In the genomic region with DNA sequence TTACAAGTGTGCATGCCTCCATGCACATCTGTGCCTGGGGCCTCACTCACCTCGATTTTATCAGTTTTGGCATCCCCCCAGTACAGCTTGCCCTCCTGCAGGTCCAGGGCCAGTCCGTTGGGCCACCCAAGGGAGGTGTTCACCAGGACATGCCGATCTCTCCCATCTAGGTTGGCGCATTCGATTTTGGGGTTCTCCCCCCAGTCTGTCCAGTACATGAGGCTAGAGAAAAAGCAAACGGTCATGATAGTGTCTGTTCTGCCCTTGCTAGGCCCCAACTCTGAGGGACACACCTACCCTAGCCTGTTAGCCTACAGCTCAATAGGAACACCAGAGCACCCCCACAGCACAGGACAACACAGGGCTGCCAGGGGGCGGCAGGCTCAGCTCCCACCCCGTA, we compare ENCODE assay signal across 32 mouse cellular contexts.
"Had no signal": no experiment of that assay in that cellular context is flagged by ENCODE, and none has a peak within 500 bp of the region (broad histone marks: within the 10 kb centered on the region; RNA-seq: fewer than 3 reads in every experiment).

No protein-coding gene starts in this region.

- H3K9me3 ChIP-seq: limb, embryonic 10.5 days; limb, embryonic 12.5 days; limb, embryonic 13.5 days; limb, embryonic 15.5 days; liver, embryonic 12.5 days; liver, embryonic 13.5 days; liver, embryonic 15.5 days; lung, embryonic 15.5 days; megakaryocyte, embryonic 14.5 days; midbrain, embryonic 10.5 days; midbrain, embryonic 12.5 days; midbrain, embryonic 13.5 days; midbrain, embryonic 15.5 days; neural tube, embryonic 12.5 days had no signal

- DNase-seq: left cerebral cortex, postnatal 4 days; liver; liver, embryonic 13.5 days; liver, postnatal 0 days; lung, adult 18-20 months; lung, adult 2 months; lung, embryonic 14.5 days; lung, postnatal 10 days; lung, postnatal 14 days; lung, postnatal 36 days; lung, postnatal 4 days; midbrain, embryonic 14.5 days had no signal

- H3K4me3 ChIP-seq: limb, embryonic 10.5 days; limb, embryonic 12.5 days; limb, embryonic 13.5 days; limb, embryonic 15.5 days; liver, embryonic 12.5 days; liver, embryonic 13.5 days; liver, embryonic 15.5 days; lung, embryonic 15.5 days; megakaryocyte, embryonic 14.5 days; midbrain, embryonic 10.5 days; midbrain, embryonic 12.5 days; midbrain, embryonic 13.5 days; midbrain, embryonic 15.5 days; myocyte; neural tube, embryonic 12.5 days had no signal

- H3K4me1 ChIP-seq: limb, embryonic 10.5 days; limb, embryonic 12.5 days; limb, embryonic 13.5 days; liver, embryonic 15.5 days; lung, embryonic 15.5 days; midbrain, embryonic 10.5 days; midbrain, embryonic 12.5 days; midbrain, embryonic 13.5 days; midbrain, embryonic 15.5 days; neural tube, embryonic 12.5 days had no signal

- H3K4me2 ChIP-seq: limb, embryonic 12.5 days; limb, embryonic 13.5 days; limb, embryonic 15.5 days; liver, embryonic 11.5 days; liver, embryonic 12.5 days; liver, embryonic 13.5 days; liver, embryonic 15.5 days; lung, embryonic 14.5 days; lung, embryonic 15.5 days; midbrain, embryonic 11.5 days; midbrain, embryonic 12.5 days; midbrain, embryonic 13.5 days; midbrain, embryonic 15.5 days; neural tube, embryonic 12.5 days had no signal

- H3K9ac ChIP-seq: limb, embryonic 12.5 days; limb, embryonic 13.5 days; limb, embryonic 15.5 days; liver, embryonic 12.5 days; liver, embryonic 13.5 days; liver, embryonic 14.5 days; liver, embryonic 15.5 days; liver, postnatal 0 days; lung, embryonic 14.5 days; lung, embryonic 15.5 days; midbrain, embryonic 12.5 days; midbrain, embryonic 13.5 days; midbrain, embryonic 15.5 days; neural tube, embryonic 12.5 days had no signal

- H3K27me3 ChIP-seq: limb, embryonic 12.5 days; limb, embryonic 13.5 days; limb, embryonic 15.5 days; liver, embryonic 12.5 days; liver, embryonic 13.5 days; liver, embryonic 15.5 days; lung, embryonic 15.5 days; midbrain, embryonic 12.5 days; midbrain, embryonic 13.5 days; midbrain, embryonic 15.5 days; neural tube, embryonic 12.5 days had no signal

- H3K36me3 ChIP-seq: midbrain, embryonic 15.5 days had no signal

- H3K27ac ChIP-seq: limb, embryonic 10.5 days; limb, embryonic 12.5 days; limb, embryonic 13.5 days; limb, embryonic 15.5 days; liver, embryonic 12.5 days; liver, embryonic 13.5 days; liver, embryonic 14.5 days; liver, embryonic 15.5 days; lung, embryonic 15.5 days; macrophage; midbrain, embryonic 10.5 days; midbrain, embryonic 12.5 days; midbrain, embryonic 13.5 days; midbrain, embryonic 15.5 days; neural tube, embryonic 12.5 days had no signal

- ATAC-seq: liver, embryonic 12.5 days; liver, postnatal 0 days; lung, postnatal 0 days; midbrain, embryonic 13.5 days; midbrain, embryonic 15.5 days; midbrain, embryonic 16.5 days had no signal
